Mouse (Mus musculus) CH12F3 (cell line): ENCODE measurements around the gene Gnat1.

ENCODE experiments used
- in situ Hi-C: fragments of 300-500 bp; cut with MboI; formaldehyde crosslinking; loops from 2 replicates; pipeline ENCODE4 v1.14.3; 2020; ENCODE audit warnings: low sequenced_read_pairs

The Gnat1 gene

DNA sequence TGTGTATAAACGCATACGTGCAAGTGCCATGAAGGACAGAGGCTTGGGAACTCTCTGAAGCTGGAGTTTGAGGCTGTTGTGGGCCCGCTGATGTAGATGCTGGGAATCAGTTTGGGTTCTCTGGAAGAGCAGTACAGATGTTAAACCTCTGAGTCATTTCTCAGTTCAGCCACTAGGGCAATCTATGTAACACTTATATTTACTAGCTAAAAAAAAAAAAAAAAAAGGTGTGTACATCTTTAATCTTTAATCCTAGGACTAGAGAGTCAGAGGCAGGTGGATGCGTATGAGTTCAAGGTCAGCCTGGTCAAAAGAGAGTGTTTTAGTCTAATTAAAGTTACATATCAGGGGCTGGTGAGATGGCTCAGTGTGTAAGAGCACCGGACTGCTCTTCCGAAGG lies 32.5 kb downstream of the Gnat1 start:
- in situ Hi-C loops = no loop called here

DNA sequence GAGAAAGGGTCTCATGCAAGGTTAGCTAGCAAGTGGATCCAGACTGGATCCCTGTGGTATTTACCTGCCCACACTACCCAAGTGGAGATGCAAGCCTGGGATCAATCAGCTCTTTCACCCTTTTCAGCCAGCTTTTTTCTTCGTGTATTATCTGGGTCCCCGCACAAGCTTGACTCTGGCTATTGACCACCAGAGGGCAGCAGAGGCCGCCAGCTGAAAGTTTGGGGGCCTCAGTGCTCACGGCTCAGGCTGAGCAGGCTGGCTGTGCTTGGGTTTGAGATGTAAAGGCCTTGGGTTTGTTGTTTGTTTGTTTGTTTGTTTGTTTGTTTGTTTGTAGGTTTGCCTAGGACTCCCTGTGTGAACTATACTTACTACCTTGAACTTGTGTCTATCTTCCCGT lies 33.9 kb downstream of the Gnat1 start:
- in situ Hi-C loops = no loop called here

- in situ Hi-C loops = no loop called here
Observed at GRCm38 (mm10) chr9:107645153-107645510, 34.4 kb downstream of the Gnat1 start.

DNA sequence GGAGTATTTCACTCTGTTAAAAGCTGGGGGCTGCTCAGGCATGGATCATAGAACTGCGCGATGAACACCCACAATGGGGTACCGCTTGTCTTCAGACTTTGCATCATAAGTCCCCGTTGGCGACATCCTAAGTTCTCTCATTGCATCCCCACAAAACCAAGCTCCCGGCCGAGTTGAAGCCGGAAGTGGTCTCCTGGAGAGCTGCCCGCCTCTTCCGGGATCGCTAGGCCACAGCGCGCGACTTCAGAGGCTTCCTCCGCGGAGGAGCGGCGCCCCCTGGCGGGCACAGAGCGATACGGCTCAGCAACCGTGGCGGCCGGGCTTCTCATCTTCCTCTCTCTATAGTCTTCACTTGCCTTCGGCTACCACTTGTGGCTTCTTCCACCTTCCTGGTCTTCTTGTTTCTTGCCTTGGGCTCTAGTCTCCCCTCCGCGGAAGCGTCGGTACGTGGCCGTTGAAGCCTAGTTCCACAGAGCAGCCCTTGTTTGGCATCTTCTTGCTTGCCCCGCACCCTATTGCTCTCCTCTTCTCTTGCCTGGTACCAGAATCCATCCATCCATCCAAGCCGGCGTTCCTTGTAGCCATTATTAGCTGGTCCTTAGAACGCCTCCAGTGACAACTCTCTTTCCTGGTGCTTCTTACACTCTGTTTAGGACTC lies 34.9 kb downstream of the Gnat1 start:
- in situ Hi-C loops = no loop called here

DNA sequence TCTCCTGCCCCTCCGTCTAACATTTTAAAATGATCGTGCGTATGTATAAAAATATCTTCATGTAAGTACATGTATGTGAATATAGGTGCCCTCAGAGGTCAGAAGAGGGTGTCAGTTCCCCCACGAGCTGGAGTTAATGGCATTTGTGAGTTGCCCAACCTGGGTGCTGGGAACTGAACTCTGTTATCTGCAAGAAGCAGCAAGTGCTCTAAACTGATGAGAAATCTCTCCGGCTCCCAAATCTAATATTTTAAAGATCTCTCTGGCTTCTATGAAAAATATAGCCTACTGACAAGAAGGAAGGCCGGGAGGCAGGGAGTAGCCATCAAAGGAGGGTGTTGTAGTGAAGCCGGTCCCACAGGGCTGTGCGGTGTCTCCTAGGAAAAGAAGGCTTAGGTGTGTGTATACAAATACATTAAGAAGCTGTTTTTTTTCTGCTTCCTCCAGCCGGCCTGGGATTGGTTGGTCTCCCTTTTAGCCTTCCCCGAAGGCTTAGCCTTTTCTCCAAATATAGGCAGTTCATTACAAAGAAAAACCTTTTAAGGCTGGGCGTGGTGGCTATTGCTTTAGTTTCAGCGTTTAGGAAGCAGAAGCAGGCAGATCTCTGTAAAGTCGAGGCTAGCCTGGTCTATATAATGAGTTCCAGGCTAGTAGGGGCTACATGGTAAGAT lies 35.8 kb downstream of the Gnat1 start:
- in situ Hi-C loops = no loop called here

- in situ Hi-C loops = no loop called here
Observed at GRCm38 (mm10) chr9:107641666-107642065, 37.8 kb downstream of the Gnat1 start.

- in situ Hi-C loops = no loop called here
Observed at GRCm38 (mm10) chr9:107640257-107640772, 39.2 kb downstream of the Gnat1 start.

- in situ Hi-C loops = no loop called here
Observed at GRCm38 (mm10) chr9:107637070-107637469, 42.4 kb downstream of the Gnat1 start.

GRCm38 (mm10) chr9:107635279-107636028 lies 44.1 kb downstream of the Gnat1 start, which contains the start of gene Gnai2:
Gene Gnai2 (minus strand): TSS chr9:107635367.
- in situ Hi-C loops = no loop called here

GRCm38 (mm10) chr9:107634406-107635278 lies 44.9 kb downstream of the Gnat1 start:
- in situ Hi-C loops = no loop called here

DNA sequence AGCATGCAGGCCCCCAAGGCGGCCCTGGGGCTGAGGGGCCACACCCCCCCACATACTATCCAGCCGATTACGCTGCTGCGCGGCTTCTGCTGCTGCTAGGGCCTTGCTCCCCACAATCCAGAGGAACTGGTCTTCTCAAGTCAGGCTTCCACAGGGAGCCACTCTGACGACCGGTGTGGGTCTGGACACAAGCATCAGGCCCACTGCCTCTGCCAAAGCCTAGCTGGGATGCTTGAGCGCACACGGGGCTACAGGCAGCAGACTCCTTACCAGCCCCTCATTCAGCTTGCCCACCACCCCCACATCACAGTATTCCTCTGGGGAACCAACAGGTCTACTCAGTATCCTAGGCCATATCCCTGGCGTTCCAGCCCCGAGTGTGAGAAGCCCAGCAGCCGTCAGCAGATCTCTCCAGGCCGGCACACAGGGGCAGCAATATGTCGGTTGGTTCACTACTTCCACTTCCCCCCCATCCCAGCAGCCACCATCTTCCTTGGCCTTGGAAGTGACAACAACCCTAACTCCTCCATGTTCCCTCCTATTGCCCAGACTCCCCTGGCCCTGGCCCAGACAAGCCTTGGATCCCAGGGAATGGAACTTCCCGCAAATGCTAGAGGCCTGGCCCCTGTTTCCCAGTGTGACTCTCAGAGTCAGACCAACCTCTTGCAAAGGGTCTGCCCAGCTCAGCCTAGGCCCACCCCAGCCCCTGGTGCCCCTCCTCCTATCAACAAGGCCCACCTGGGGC lies 45.7 kb downstream of the Gnat1 start:
- in situ Hi-C loops = no loop called here

DNA sequence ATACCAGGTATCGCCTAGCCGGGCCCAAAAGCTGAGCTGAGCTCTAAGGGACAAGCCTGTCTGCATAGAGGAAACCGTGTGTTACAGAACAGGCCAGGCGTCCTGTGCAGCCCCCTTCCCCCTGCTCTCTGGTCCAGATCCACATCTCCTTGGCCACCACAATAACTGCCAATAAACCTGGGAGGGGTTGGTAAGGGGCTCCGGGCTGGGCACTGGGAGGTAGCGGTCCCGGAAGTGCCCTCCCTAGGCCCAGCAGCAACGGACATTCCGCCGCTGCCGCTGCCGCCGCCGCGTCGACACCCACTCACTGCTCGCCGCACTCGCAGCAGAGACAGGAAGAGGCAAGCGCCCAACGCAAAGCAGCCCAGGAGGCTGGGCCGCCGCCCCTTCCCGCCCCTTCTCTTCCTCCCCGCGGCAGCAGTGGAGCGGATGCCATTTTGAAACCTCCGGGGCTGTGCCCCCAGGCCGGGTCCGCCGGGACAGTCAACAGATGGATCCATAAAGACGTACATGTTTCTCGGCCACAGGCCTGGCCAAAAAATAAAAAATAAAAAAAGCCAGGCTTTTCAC lies 46.3 kb downstream of the Gnat1 start:
- in situ Hi-C loops = no loop called here

GRCm38 (mm10) chr9:107632478-107632877 lies 47.0 kb downstream of the Gnat1 start:
- in situ Hi-C loops = no loop called here

DNA sequence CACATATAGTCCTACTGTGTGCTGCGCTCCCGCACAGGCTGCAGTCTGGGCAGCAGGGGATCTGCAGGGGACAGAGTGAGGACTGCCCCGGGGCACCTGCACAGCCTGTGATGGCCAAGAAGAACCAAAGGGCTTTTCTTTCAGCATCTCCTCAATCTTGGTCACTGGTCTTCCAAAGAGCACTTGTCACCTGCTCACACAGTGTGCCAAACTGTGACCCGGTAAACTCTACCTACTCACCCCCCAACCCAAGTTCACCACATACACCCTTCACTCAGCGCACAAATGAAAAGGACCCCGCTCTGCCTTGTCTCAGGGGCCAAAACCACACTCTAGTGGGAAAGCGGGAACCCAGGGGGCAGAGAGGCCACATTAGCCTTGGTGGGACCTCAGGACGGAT lies 47.7 kb downstream of the Gnat1 start:
- in situ Hi-C loops = no loop called here

- in situ Hi-C loops = no loop called here
Observed at GRCm38 (mm10) chr9:107631311-107631826, 48.1 kb downstream of the Gnat1 start.

GRCm38 (mm10) chr9:107630576-107630975 lies 48.9 kb downstream of the Gnat1 start:
- in situ Hi-C loops = no loop called here

DNA sequence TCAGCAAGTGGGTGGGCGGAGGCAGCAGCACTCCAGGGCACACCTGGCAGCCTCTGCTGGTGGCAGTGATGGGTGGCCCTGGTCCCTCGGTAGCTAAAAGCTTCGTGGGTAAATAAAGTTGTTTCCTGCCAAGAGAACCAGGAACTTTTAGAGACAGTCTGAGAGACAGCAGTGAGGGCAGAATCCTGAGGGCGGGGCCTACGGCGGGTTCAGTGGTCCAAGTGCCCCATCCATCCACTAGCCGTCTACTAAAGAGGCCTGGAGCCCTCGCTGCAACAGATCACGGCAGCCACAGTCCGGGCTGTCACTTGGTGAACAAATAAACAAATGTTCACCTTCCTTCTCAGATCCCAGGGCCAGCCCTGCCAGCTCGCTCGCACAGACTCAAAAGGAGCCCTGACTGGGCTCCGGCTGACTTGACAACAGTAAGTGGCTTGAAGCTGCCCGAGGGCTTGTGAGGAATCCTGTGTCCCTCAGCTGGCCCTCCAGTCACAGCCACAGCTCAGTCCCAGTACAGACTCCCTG lies 49.5 kb downstream of the Gnat1 start:
- in situ Hi-C loops = no loop called here

DNA sequence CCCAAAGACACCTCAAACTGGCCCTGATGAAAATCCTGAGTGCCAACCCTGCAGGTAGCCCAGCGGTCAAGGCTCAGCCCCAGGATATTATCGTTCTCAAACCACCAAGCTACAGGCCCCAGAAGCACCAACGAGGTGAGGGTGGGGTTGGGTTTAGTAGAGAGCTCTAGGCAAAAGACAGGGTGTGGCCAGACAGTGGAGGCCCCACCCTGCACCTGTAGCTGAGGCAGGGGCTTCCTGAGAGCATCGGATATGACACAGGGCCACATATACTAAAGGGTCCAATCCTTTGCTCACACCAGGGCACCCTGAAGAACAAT lies 50.1 kb downstream of the Gnat1 start:
- in situ Hi-C loops = no loop called here

GRCm38 (mm10) chr9:107628721-107629410 lies 50.6 kb downstream of the Gnat1 start:
- in situ Hi-C loops = no loop called here
